Mouse (Mus musculus): Measurements from ENCODE around the gene Mia. TPM values are rescaled to one million over a fixed set of nuclear protein-coding genes. Genes with fewer than 3 reads are reported as not detected.

Mia gene
- total and polyA plus RNA-seq, 3 experiments: 0.44 to 2.0 (median 1.1) TPM

- H3K9me3 ChIP-seq (replicated peaks; ENCODE audit: low read length): peaks cover 1% of the 10 kb centered on the region
- dilution Hi-C loops (cut with MboI; ENCODE audit: extremely low pct_ligation_motif_present, extremely low pct_unique_long_range_greater_than_20kb, low sequenced_read_pairs) (no loop called here), in situ Hi-C loops (cut with MboI; ENCODE audit: low pct_ligation_motif_present, low pct_unique_long_range_greater_than_20kb, low sequenced_read_pairs) (no loop called here)
- peak within 1 kb of the TSS; percentile 91 to 95 (median 94) for H3K4me3 ChIP-seq (replicated peaks in 1 of 3; ENCODE audit: low read depth in 2 of 3, low read length in 2 of 3, poor library complexity in 1 of 3)
- no peaks in the 10 kb centered on the region for H3K27me3 ChIP-seq (replicated peaks)
- DNase-seq (ENCODE audit: extremely low read depth): peak; percentile 100
- H3K27ac ChIP-seq (ENCODE audit: insufficient read depth, low read depth): peak within 1 kb of the TSS; percentile 92
- H3K79me2 ChIP-seq (replicated peaks; ENCODE audit: control insufficient read depth, extremely low read depth, insufficient read depth, poor library complexity, severe bottlenecking): peaks cover 33% of the 10 kb centered on the region
- peak within 1 kb of the TSS; percentile 98 for H3K9ac ChIP-seq (ENCODE audit: insufficient read depth, low read depth)
- H3K36me3 ChIP-seq (replicated peaks in 1 of 2; ENCODE audit: control insufficient read depth in 1 of 2, insufficient read depth in 1 of 2, low read length in 1 of 2): peaks cover 29 to 60% of the 10 kb centered on the region in 2 experiments
- peaks cover 15 to 62% of the 10 kb centered on the region in 2 experiments for H3K4me1 ChIP-seq (ENCODE audit: control insufficient read depth in 1 of 2, insufficient read depth in 2 of 2)
- TF ChIP-seq JUND (conservative IDR thresholded peaks at IDR 0.05; ENCODE audit: low read depth, low read length) (peak; percentile 94), ETS1 (conservative IDR thresholded peaks at IDR 0.05; ENCODE audit: low read depth, low read length) (peak; percentile 76), EP300 (IDR thresholded peaks at IDR 0.05; ENCODE audit: low read length) (peak; percentile 55; the same call in 1 of the 2 replicates), IRF4 (IDR thresholded peaks at IDR 0.05; ENCODE audit: low read depth, low read length) (no peak), MAX (IDR thresholded peaks at IDR 0.05; ENCODE audit: low read length) (peak; percentile 99), MEF2A (IDR thresholded peaks at IDR 0.05; ENCODE audit: borderline replicate concordance, low read depth, low read length) (no peak), USF2 (conservative IDR thresholded peaks at IDR 0.05; ENCODE audit: low read depth, low read length) (peak; percentile 99), POLR2AphosphoS2 (IDR thresholded peaks at IDR 0.05; ENCODE audit: low read depth, low read length) (0 out of 2 replicates have a peak, but pooled peaks have one; percentile 67), MXI1 (IDR thresholded peaks at IDR 0.05; ENCODE audit: low read depth, low read length) (peak; percentile 92), PAX5 (IDR thresholded peaks at IDR 0.05; ENCODE audit: low read length) (no peak), ELF1 (IDR thresholded peaks at IDR 0.05; ENCODE audit: low read depth, low read length) (peak; percentile 86), JUN (IDR thresholded peaks at IDR 0.05; ENCODE audit: insufficient read depth, low read depth, low read length) (peak; percentile 90), ZKSCAN1 (IDR thresholded peaks at IDR 0.05; ENCODE audit: borderline replicate concordance, low read depth, low read length) (no peak), RCOR1 (conservative IDR thresholded peaks at IDR 0.05; ENCODE audit: low read depth, low read length) (no peak), HCFC1 (IDR thresholded peaks at IDR 0.05; ENCODE audit: low read depth, low read length) (peak; percentile 87), BHLHE40 (IDR thresholded peaks at IDR 0.05; ENCODE audit: low read depth, low read length) (peak; percentile 94), UBTF (IDR thresholded peaks at IDR 0.05; ENCODE audit: low read depth, low read length) (no peak), ZNF384 (IDR thresholded peaks at IDR 0.05; ENCODE audit: low read depth, low read length) (no peak), TCF12 (IDR thresholded peaks at IDR 0.05; ENCODE audit: low read depth, low read length) (peak; percentile 83), E2F4 (IDR thresholded peaks at IDR 0.05; ENCODE audit: insufficient replicate concordance, low read depth, low read length) (no peak), USF1 (IDR thresholded peaks at IDR 0.05; ENCODE audit: low read depth, low read length) (peak; percentile 100), ZC3H11A (IDR thresholded peaks at IDR 0.05; ENCODE audit: low read depth, low read length) (no peak), SMC3 (IDR thresholded peaks at IDR 0.05; ENCODE audit: low read depth, low read length) (no peak), CTCF (conservative IDR thresholded peaks at IDR 0.05 in 1 of 2, IDR thresholded peaks at IDR 0.05 in 1 of 2; ENCODE audit: low read depth in 2 of 2, low read length in 2 of 2) (no peak), NRF1 (IDR thresholded peaks at IDR 0.05; ENCODE audit: low read depth, low read length) (peak; percentile 40; the same call in 1 of the 2 replicates), ZMIZ1 (IDR thresholded peaks at IDR 0.05; ENCODE audit: low read depth, low read length) (peak; percentile 60; the same call in 1 of the 2 replicates), GABPA (IDR thresholded peaks at IDR 0.05; ENCODE audit: insufficient replicate concordance, low read depth, low read length) (no peak; the same call in 1 of the 2 replicates), NELFE (IDR thresholded peaks at IDR 0.05; ENCODE audit: low read depth, low read length) (peak; percentile 54), CHD2 (IDR thresholded peaks at IDR 0.05; ENCODE audit: low read length) (no peak), CHD1 (IDR thresholded peaks at IDR 0.05; ENCODE audit: low read depth, low read length) (peak; percentile 53), MAZ (IDR thresholded peaks at IDR 0.05; ENCODE audit: low read depth, low read length) (no peak), RAD21 (IDR thresholded peaks at IDR 0.05; ENCODE audit: low read depth, low read length) (no peak), MAFK (IDR thresholded peaks at IDR 0.05; ENCODE audit: insufficient replicate concordance, low read length) (no peak), KAT2A (IDR thresholded peaks at IDR 0.05; ENCODE audit: insufficient replicate concordance, low read length) (peak; percentile 81; the same call in 1 of the 2 replicates), SIN3A (IDR thresholded peaks at IDR 0.05; ENCODE audit: low read length) (peak; percentile 83; the same call in 1 of the 2 replicates), MYC (IDR thresholded peaks at IDR 0.05; ENCODE audit: low read depth, low read length) (peak; percentile 96), TBP (conservative IDR thresholded peaks at IDR 0.05; ENCODE audit: low read depth, low read length) (peak; percentile 85), POLR2A (IDR thresholded peaks at IDR 0.05; ENCODE audit: low read depth, low read length) (peak; percentile 80)
- H3K4me2 ChIP-seq (ENCODE audit: insufficient read depth, low read depth, poor library complexity, severe bottlenecking): peak within 1 kb of the TSS; percentile 91
Observed at GRCm38 (mm10) chr7:27195681-27196611, 15.0 kb upstream of the Mia start, which contains the start of the genes BC024978 and Snrpa. Gene BC024978, plus strand, starts transcription at chr7:27195781. Gene Snrpa, minus strand, starts transcription at chr7:27196271.
